Mouse (Mus musculus): ENCODE results near the gene Senp8. TPM values are rescaled to one million over a fixed set of nuclear protein-coding genes. Genes with fewer than 3 reads are reported as not detected.

Senp8 gene
- total RNA-seq (2023), result 1.5 and 1.9 TPM in 2 replicates

DNA sequence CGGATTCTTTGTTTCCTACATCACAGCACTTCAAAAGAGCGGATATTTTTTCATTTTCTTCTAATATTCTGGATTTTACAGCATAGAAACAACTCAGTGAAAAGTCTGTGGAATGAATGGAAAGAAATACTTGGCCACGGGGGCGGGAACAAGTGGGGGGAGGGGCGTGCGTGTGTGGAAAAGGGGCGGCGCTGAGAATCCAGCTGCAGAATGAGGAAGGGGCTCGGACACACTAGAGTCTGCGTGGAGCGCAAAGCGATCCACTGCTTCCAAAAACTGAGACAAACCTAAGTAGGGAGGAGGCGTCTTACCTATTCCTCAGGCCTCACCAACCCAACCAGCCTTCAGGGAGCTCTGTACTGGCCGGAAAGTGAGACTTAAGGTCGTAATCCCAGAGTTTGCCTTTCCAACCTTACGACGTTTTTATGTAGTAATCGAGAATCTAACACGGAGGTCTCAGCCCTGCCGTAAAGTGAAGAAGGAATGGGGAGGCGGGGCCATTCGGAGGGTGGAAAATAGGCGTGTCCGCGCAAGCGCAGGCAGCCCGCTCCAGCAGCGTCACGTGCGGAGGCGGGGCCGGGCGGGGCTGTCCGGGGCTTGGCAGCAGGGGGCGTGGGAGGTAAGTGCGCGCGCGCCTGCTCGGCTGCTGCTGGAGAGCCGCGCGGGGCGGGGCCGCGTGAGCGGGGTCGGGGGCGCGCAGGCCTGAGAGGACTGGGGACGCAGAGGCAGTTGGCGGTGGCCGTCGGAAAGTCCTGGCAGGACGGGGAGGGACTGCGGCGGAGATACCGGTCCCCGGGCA lies at the start of gene Senp8, which contains the start of gene Myo9a:
Senp8 (minus strand) TSS at position 444 of the 799 bp plus-strand sequence.
Myo9a (plus strand) TSS at position 630 of the 799 bp plus-strand sequence.

Other genes starting within 250 kb of the Senp8 start
- gene Hexa, start 211.2 kb downstream of the Senp8 start, total RNA-seq (2023), result 135 and 138 TPM in 2 replicates
- gene Tmem202, start 210.9 kb downstream of the Senp8 start, total RNA-seq (2023), result 7.8 and 8.3 TPM in 2 replicates
- not detected in 2 replicates for gene Celf6, start 172.8 kb downstream of the Senp8 start, total RNA-seq (2023)
- 23.7 and 39.7 TPM in 2 replicates for gene Parp6, start 133.4 kb downstream of the Senp8 start, total RNA-seq (2023)
- 1,178 and 1,239 TPM in 2 replicates for gene Pkm, start 94.3 kb downstream of the Senp8 start, total RNA-seq (2023)
- gene Gramd2, start 70.6 kb downstream of the Senp8 start, total RNA-seq (2023), result 6.6 and 7.1 TPM in 2 replicates
- gene Myo9a, start 186 bp upstream of the Senp8 start, total RNA-seq (2023), result 15.8 and 22.3 TPM in 2 replicates
- not detected in 2 replicates for gene Nr2e3, start 209.9 kb upstream of the Senp8 start, total RNA-seq (2023)

All from neutrophil, adult 65 days (primary cell).